Mouse (Mus musculus): ENCODE measurements around the gene Timm13.

Gene Timm13

GRCm38 (mm10) chr10:80900318-80901247 lies at the start of gene Timm13:
Timm13 (minus strand) TSS chr10:80900969.
- DNase-seq = peak; percentile 99

GRCm38 (mm10) chr10:80950314-80950713 lies 49.5 kb upstream of the Timm13 start:
- no peak for DNase-seq

- DNase-seq = no peak
These were observed 48.3 kb upstream of the Timm13 start for GRCm38 (mm10) chr10:80949081-80949480.

GRCm38 (mm10) chr10:80948570-80948969 lies 47.8 kb upstream of the Timm13 start:
- DNase-seq = peak; percentile 86

- peak; percentile 58 for DNase-seq
These were observed 47.0 kb upstream of the Timm13 start for GRCm38 (mm10) chr10:80947802-80948201.

GRCm38 (mm10) chr10:80946684-80947437 lies 46.1 kb upstream of the Timm13 start:
- DNase-seq = peak; percentile 53

- no peak for DNase-seq
These were observed 43.5 kb upstream of the Timm13 start for GRCm38 (mm10) chr10:80944231-80944630.

GRCm38 (mm10) chr10:80943701-80944100 lies 42.9 kb upstream of the Timm13 start:
- no peak for DNase-seq

GRCm38 (mm10) chr10:80942919-80943318 lies 42.1 kb upstream of the Timm13 start:
- no peak for DNase-seq

- DNase-seq = peak; percentile 40
These were observed 40.2 kb upstream of the Timm13 start for GRCm38 (mm10) chr10:80940988-80941347.

GRCm38 (mm10) chr10:80940320-80940987 lies 39.7 kb upstream of the Timm13 start:
- peak; percentile 82 for DNase-seq

GRCm38 (mm10) chr10:80939671-80940070 lies 38.9 kb upstream of the Timm13 start:
- DNase-seq = peak; percentile 92

GRCm38 (mm10) chr10:80938831-80939550 lies 38.2 kb upstream of the Timm13 start:
- peak; percentile 47 for DNase-seq

GRCm38 (mm10) chr10:80937646-80938045 lies 36.9 kb upstream of the Timm13 start:
- DNase-seq = peak; percentile 90

- DNase-seq = no peak
These were observed 36.0 kb upstream of the Timm13 start for GRCm38 (mm10) chr10:80936810-80937164.

GRCm38 (mm10) chr10:80936135-80936809 lies 35.5 kb upstream of the Timm13 start:
- peak; percentile 78 for DNase-seq

GRCm38 (mm10) chr10:80935698-80936097 lies 34.9 kb upstream of the Timm13 start:
- DNase-seq = no peak

GRCm38 (mm10) chr10:80935241-80935640 lies 34.5 kb upstream of the Timm13 start:
- peak; percentile 33 for DNase-seq

GRCm38 (mm10) chr10:80934136-80934985 lies 33.6 kb upstream of the Timm13 start:
- no peak for DNase-seq

- DNase-seq = peak; percentile 72
These were observed 32.7 kb upstream of the Timm13 start for GRCm38 (mm10) chr10:80933421-80933979.

All from lung, postnatal 10 days (tissue).